Mouse (Mus musculus) thymus, postnatal 25 days (tissue): ENCODE measurements around the gene Dsel.

Source experiments
- DNase-seq: peaks from one replicate; pipeline ENCODE4 v3.0.0; 2022

Dsel gene

DNA sequence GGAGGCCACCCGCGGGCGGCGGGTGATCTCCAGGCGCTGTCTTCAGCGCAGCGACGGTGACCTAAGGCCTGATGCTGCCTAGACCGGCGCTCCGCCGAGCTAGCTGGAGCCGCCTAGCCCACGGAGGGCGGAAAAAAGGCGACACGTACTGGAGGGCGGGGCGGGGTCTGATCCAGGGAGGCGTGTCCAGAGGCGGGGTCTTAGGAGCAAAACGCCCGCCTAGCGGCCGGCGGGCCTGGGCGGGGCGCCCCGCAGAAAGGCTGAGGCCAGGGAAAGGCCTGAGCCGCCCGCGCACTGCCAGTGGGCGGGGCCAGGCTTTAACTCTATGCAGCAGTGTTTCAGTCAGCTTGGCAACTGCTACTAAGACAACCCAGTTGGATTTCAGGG lies at the start of gene Dsel:
Gene Dsel (minus strand): TSS at position 140 of the 387 bp plus-strand sequence.
- peak; percentile 89 for DNase-seq

DNA sequence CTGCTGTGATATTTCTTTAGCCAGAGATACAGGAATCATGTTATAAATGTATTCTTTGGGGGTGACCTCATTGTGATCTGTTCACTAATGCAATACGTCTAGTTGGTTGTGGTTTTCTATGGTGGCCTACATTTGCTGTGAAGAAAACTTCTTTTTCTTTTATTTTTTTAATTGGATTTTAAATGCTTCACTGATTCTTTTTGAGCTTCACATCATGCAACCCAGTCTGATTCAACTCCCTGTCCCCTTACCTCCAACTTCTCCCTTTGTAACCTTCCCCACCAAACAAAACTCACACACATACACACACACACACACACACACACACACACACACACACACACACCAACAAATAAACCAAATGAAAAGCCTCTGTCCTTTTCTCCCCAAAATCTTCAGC lies 46.7 kb upstream of the Dsel start:
- DNase-seq: no peak

DNA sequence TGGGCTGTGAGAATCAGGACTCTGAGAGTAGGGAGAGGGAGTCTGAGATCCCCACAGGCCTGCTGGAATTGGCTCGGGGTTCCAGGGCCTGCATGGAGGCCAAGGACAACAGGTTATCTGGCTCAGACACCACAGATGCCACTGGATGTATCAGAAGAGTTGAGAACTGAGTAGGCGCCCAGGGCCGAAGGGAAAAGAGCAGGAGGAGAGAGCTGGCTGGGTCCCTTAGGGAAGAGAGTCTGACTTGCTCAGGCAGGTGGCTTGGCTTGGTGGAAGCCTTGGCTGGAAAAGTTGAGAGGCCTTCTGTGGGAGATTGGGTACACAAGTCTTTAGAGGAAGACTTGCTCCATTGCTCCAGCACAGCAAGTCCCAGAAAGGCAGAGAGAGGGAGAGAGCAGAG lies 18.6 kb upstream of the Dsel start:
- no peak for DNase-seq

DNA sequence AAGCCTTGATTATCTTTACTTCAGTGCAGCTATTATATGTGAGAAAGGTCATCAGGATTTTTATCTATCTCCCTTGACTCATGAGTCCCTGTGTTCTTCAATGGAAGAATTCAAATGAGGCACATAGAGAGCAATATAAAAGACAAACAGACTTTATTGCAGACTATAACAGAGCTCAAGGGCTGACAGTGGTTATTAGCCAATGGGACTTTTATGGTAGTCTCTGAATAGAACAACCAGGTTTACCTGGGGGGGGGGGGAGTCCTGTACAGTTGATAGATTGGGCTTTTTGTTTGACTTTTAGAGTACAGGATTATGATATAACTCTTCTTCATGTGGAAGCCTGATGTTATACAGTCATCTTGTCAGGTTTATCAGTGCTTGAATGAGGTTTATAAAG lies 11.1 kb upstream of the Dsel start:
- DNase-seq: no peak

DNA sequence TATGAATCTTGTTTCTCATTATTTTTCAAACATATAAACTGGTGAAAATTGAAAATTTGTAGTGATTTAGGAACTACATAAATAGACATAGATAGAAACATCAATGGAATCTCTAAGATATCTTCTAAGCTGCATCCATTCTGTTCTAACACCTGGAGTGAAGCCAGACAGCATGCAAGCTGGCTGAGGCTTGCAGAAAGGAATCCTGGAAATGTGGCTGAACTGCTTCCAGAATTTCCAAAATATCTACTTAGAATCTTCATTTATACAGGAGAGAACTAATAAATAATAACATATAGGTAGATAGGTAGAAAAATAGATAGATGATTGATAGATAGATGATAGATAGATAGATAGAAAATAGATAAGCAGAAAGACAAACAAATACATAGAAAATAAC lies 8.5 kb upstream of the Dsel start:
- DNase-seq: no peak

DNA sequence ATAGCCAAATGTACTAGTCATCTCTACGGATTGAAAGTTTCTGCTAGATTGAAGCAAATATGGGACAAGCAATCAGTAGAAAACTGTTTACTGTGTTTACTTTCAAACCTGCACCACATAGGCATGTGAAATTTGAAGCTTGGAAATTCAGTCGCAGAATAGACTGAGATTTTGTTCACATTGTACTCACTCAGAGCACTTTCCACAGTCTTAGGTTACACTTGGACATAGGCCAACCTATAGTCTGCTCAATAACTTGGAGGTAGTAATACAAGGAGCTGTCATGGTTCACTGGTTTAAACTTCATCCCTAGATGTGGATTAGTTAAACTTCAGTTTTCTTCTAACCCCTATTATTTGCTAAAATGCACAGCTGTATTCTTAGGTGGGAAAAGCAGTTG lies 749 bp upstream of the Dsel start:
- no peak for DNase-seq

DNA sequence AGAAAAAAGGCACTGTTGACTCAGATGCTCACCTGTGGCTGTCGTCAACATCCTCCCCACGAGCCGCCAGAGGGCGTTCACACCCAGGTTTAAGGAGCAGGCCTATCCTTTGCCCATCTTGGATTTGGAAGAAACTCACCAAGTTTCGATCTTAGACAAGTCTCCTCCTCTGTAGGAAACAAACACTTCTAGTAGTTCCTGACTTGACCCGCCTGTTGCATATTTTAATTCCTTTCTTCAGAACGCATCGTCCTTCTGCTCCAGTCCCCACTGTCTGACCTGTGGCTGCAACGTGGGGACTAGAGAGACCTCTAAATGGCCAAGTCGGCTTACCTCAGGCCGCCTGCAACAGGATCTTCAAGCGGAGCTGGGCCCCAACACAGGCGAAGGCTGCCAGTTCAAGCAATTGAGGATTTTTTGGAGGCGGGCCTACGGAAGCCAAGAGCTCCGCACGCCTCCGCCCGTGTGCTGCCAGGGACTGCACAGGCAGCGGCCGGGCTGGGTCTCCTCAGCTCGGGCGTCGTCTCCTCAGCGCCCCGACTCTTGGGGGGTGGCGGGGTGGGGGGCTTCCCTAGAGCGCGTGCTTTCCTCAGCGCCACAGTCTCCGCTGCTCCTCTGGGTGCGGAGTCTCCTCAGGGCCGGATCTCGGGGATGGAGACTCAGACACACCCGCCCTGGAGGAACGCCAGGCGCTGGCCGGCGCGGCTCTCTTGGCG lies 497 bp downstream of the Dsel start:
- peak; percentile 70 for DNase-seq

DNA sequence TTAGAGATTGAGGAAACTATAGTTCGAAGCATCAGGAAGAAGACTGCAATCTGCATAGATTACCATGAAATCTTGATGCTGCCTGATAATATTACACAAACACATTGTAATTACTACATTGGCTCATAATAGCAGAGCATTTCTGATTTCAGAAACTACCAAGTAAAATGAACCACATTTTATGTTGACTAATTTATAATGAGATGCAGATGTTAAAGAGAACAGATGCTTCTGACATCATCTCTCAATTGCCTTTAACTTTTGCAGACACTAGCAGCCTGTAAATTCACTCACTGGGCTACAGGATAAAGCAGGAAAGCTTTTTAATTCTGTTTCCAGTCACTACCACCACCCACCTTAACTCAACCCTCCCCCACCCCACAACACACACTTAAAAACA lies 6.9 kb downstream of the Dsel start:
- no peak for DNase-seq

DNA sequence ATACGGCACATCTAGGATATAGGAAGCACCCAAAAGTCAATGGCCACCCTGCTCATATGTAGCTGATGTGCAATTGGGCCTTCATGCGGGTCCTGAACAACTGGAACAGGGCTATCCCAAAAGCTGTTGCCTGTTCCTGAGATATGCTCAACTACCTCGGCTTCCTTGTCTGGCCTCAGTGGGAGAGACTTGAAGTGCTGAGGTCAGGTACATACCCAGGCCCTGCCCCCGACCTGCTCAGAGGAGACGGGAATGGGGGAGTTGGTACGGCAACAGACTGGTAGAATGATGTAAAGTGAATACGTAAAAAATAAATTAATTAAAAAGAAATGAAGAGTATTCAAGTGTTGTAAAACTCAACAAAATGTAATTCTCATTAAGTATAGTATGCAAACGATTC lies 12.3 kb downstream of the Dsel start:
- DNase-seq: no peak

DNA sequence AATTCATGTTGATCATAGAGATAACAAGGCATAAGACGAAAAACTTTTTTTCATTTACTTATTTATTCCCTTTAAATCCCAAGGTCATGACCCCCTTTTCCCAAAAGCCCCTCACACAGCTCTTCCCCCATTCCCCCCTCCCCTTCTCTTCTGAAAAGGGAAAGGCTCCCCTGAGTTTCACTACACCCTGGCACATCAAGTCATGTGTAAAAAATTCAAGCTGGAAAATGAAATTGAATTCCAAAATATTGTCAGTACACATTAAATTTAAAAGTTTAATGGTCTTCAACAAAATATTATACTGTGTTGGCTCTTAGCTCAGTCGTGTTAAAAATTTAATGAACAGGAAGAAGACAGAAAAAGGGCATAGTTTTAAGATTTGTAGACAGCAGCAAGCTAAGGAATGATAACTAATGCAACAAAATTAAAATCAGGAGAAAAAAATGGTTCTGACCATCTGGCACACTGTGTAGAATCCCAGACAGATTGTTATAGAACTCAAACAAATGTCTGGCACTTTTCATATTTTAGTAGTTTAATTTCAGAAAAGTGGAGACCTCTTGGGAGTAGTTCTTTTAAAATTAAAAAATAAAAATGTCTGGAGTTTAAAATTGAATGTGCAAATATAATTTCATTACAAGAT lies 31.0 kb downstream of the Dsel start:
- no peak for DNase-seq
